Mouse (Mus musculus) lung, adult 2 months (tissue): Measurements from ENCODE around the gene Me3. TPM values are rescaled to one million over a fixed set of nuclear protein-coding genes. Genes with fewer than 3 reads are reported as not detected.
"Not testable (repeated sequence)": the region's sequence is repeated elsewhere in the genome, so short reads cannot be mapped to it uniquely, and the experiment has no call there.

Experiments used
- DNase-seq: peaks from one replicate; pipeline ENCODE4 v3.0.0; 2022
- H3K4me1 ChIP-seq: fragments of 200-500 bp; 2 replicates; pipeline ENCODE4 v1.6.1; 2011; ENCODE audit warnings: low read length; ENCODE audit not compliant: control insufficient read depth, insufficient read depth
- H3K4me3 ChIP-seq: fragments of 200-500 bp; replicated peaks from 2 replicates; pipeline ENCODE3; 2011; ENCODE audit warnings: low read depth, mild to moderate bottlenecking, control low read depth, low read length; ENCODE audit errors: extremely low read depth
- CTCF ChIP-seq: fragments of 200-500 bp; IDR thresholded peaks from 2 replicates; pipeline ENCODE4 v1.5.1; 2011; ENCODE audit warnings: mild to moderate bottlenecking, low read length, control low read depth; ENCODE audit not compliant: insufficient read depth
- POLR2A ChIP-seq: fragments of 200-500 bp; IDR thresholded peaks from 2 replicates; pipeline ENCODE4 v1.6.1; 2011; ENCODE audit warnings: low read depth, mild to moderate bottlenecking, control low read depth, low read length, borderline replicate concordance; ENCODE audit errors: extremely low read depth
- WGBS: fragments of 180-500 bp; shearing (Covaris S2); methylation state at CpG from one replicate; pipeline ENCODE4 v1.1.7; 2018; 5-methylcytosine and 5-hydroxymethylcytosine counted together
- polyA plus RNA-seq: library from polyadenylated mRNA; depleted of rRNA; stranded (reverse); fragments of >200 nt; gene quantifications from 2 replicates; pipeline ENCODE4 v1.2.3, GENCODE M21; 2012

The Me3 gene
- polyA plus RNA-seq, 1 experiment: 5.4 TPM

- Histone ChIP-seq H3K4me1 (peaks cover 2% of the 10 kb centered on the region; the same call in 1 of the 2 replicates), H3K4me3 (no peak overlapping the region)
- no peak for TF ChIP-seq POLR2A
- no peak for TF ChIP-seq CTCF
- DNase-seq: no peak
- 86% methylated on average over 3 of the region's 3 CpGs for WGBS
These were observed 94.5 kb downstream of the Me3 start for GRCm38 (mm10) chr7:89726712-89727111.

GRCm38 (mm10) chr7:89727615-89728014 is 95.4 kb downstream of the Me3 start:
- no peak for TF ChIP-seq POLR2A
- TF ChIP-seq CTCF: no peak
- DNase-seq: no peak
- WGBS: 86% methylated on average over 1 of the region's 1 CpGs
- peaks cover 2% of the 10 kb centered on the region; the same call in 1 of the 2 replicates for H3K4me1 ChIP-seq
- H3K4me3 ChIP-seq: no peak overlapping the region

- no peak for DNase-seq
- H3K4me3 ChIP-seq: no peak overlapping the region
- TF ChIP-seq POLR2A: no peak
- TF ChIP-seq CTCF: no peak
- WGBS: 35% methylated on average over 3 of the region's 3 CpGs
- H3K4me1 ChIP-seq: peaks cover 2% of the 10 kb centered on the region; the same call in 1 of the 2 replicates
These were observed 96.2 kb downstream of the Me3 start for GRCm38 (mm10) chr7:89728393-89728792.

GRCm38 (mm10) chr7:89730514-89730913 is 98.3 kb downstream of the Me3 start:
- DNase-seq: no peak
- TF ChIP-seq POLR2A: no peak
- no peak for TF ChIP-seq CTCF
- 28% methylated on average over 2 of the region's 2 CpGs for WGBS
- H3K4me1 ChIP-seq: peaks cover 2% of the 10 kb centered on the region; the same call in 1 of the 2 replicates
- H3K4me3 ChIP-seq: no peak overlapping the region

GRCm38 (mm10) chr7:89731115-89731514 is 98.9 kb downstream of the Me3 start:
- not testable (repeated sequence) for DNase-seq, H3K4me3 ChIP-seq, H3K4me1 ChIP-seq
- 100% methylated on average over 2 of the region's 2 CpGs for WGBS

GRCm38 (mm10) chr7:89748415-89748814 is 116.2 kb downstream of the Me3 start:
- TF ChIP-seq POLR2A: no peak
- no peak for TF ChIP-seq CTCF
- H3K4me1 ChIP-seq: no peaks in the 10 kb centered on the region; the same call in 1 of the 2 replicates
- WGBS: 13% methylated on average over 7 of the region's 7 CpGs
- no peak for DNase-seq
- no peak overlapping the region for H3K4me3 ChIP-seq

- TF ChIP-seq CTCF: no peak
- TF ChIP-seq POLR2A: no peak
- 30% methylated on average over 2 of the region's 2 CpGs for WGBS
- no peak overlapping the region for H3K4me3 ChIP-seq
- DNase-seq: no peak
- H3K4me1 ChIP-seq: no peaks in the 10 kb centered on the region; the same call in 1 of the 2 replicates
These were observed 117.0 kb downstream of the Me3 start for GRCm38 (mm10) chr7:89749183-89749582.

- DNase-seq: no peak
- peaks cover 9% of the 10 kb centered on the region for H3K4me1 ChIP-seq
- 80% methylated on average over 5 of the region's 5 CpGs for WGBS
- H3K4me3 ChIP-seq: no peak overlapping the region
- no peak for TF ChIP-seq CTCF
- no peak for TF ChIP-seq POLR2A
These were observed 134.7 kb downstream of the Me3 start for GRCm38 (mm10) chr7:89766678-89767508.

- 26% methylated on average over 9 of the region's 9 CpGs for WGBS
- no peak for DNase-seq
- TF ChIP-seq POLR2A: no peak
- TF ChIP-seq CTCF: no peak
- Histone ChIP-seq H3K4me1 (peaks cover 18% of the 10 kb centered on the region), H3K4me3 (no peak overlapping the region)
These were observed 137.1 kb downstream of the Me3 start for GRCm38 (mm10) chr7:89769106-89769896.

GRCm38 (mm10) chr7:89770021-89770420 is 137.8 kb downstream of the Me3 start:
- Histone ChIP-seq H3K4me3 (no peak overlapping the region), H3K4me1 (peaks cover 21% of the 10 kb centered on the region)
- TF ChIP-seq POLR2A (no peak), CTCF (no peak)
- WGBS: 38% methylated on average over 6 of the region's 6 CpGs
- no peak for DNase-seq
